Mouse (Mus musculus) E14TG2a.4 (cell line): ENCODE measurements around the gene Klk1b8.
"Not testable (repeated sequence)": the region's sequence is repeated elsewhere in the genome, so short reads cannot be mapped to it uniquely, and the experiment has no call there.

Experiments used
- CTCF ChIP-seq: conservative IDR thresholded peaks from 2 replicates; pipeline ENCODE4 v1.5.1; 2014; ENCODE audit warnings: low read length
- NANOG ChIP-seq: IDR thresholded peaks from 2 replicates; pipeline ENCODE4 v1.6.1; 2014; ENCODE audit warnings: borderline replicate concordance, low read length, mixed read lengths
- POU5F1 ChIP-seq: IDR thresholded peaks from 2 replicates; pipeline ENCODE4 v1.6.1; 2014; ENCODE audit warnings: low read length, borderline replicate concordance

DNA sequence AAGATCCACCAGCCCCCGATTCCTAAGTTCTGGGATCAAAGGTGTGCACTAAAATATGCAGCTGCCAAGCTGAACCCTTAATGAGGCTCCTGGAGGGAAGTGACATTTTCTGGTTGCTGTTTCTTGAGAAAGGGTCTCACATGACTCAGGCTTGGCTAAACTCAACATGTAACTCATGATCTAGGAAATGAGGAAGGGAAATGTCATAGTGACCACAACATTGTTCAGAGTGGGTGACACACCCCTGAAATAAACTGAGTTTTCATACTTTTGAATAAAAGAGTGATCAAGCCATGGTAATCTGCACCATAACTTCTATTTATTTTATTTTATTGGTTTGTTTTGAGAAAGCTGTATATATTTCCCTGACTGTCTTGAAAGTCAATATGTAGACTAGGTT is 44.4 kb downstream of the Klk1b8 start:
- TF ChIP-seq CTCF, POU5F1, NANOG: not testable (repeated sequence)
